Mouse (Mus musculus) megakaryocyte, embryonic 14.5 days (primary cell): ENCODE data around the gene Nyap1. TPM values are rescaled to one million over a fixed set of nuclear protein-coding genes. Genes with fewer than 3 reads are reported as not detected.
"Not testable (repeated sequence)": the region's sequence is repeated elsewhere in the genome, so short reads cannot be mapped to it uniquely, and the experiment has no call there.

ENCODE experiments used
- H3K27me3 ChIP-seq: replicated peaks from 2 replicates; pipeline ENCODE3; 2012; ENCODE audit warnings: inconsistent platforms
- H3K36me3 ChIP-seq: replicated peaks from 2 replicates; pipeline ENCODE3; 2012; ENCODE audit warnings: low read length, inconsistent platforms, mixed read lengths
- H3K4me1 ChIP-seq: 2 replicates; pipeline ENCODE4 v1.6.1; 2012; ENCODE audit warnings: inconsistent platforms
- H3K4me3 ChIP-seq: replicated peaks from 2 replicates; pipeline ENCODE3; 2012; ENCODE audit warnings: moderate library complexity, mild to moderate bottlenecking, inconsistent platforms
- H3K9me3 ChIP-seq: 2 replicates; pipeline ENCODE4 v1.6.1; 2012; ENCODE audit warnings: inconsistent platforms
- FLI1 ChIP-seq: IDR thresholded peaks from 2 replicates; pipeline ENCODE4 v1.6.1; 2012; ENCODE audit warnings: low read length, inconsistent platforms, mixed read lengths
- GATA1 ChIP-seq: IDR thresholded peaks from 3 replicates; pipeline ENCODE4 v1.6.1; 2012; ENCODE audit warnings: mixed read lengths, low read length, inconsistent platforms, borderline replicate concordance
- polyA plus RNA-seq: library from polyadenylated mRNA; stranded (reverse); fragments of >175 nt; gene quantifications from 2 replicates; pipeline ENCODE4 v1.2.3, GENCODE M21; 2012; ENCODE audit warnings: low replicate concordance; ENCODE audit not compliant: insufficient read depth

Nyap1 gene
- polyA plus RNA-seq, 1 experiment, result 5.9 TPM

DNA sequence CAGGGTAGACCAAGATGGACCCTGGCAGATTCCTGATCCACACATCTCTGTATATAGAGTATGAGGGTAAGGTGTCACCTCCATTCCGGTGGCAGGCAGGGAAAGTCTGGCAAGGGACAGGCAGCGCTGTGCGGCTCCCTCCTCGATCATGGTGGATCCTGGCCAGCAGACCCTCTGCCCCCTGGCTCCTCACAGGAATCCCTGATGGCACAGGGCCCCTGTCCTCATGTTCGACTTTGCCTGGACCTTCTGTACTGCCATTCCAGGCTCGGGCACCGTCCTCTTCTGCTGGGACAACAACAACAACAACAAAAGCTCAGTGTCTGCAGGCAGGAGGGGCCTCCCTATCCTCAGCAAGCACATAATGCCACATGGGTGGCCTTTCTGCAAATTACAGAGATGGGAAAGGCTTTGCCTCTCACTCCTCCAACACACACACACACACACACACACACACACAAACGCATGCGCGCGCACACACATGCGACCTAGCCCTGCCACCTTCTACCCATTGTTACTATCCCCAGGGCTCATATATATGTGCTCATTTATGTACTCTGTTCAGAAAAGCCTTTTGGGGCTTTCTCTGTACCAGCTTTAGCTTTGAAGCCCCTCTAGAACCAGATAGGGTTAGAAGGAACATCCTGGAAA lies 7.6 kb downstream of the Nyap1 start:
- TF ChIP-seq FLI1, result no peak
- TF ChIP-seq GATA1, result no peak
- Histone ChIP-seq H3K27me3 (peaks cover 17% of the 10 kb centered on the region), H3K9me3 (no peaks in the 10 kb centered on the region), H3K4me3 (no peak overlapping the region), H3K36me3 (peaks cover 34% of the 10 kb centered on the region), H3K4me1 (peaks cover 37% of the 10 kb centered on the region)

DNA sequence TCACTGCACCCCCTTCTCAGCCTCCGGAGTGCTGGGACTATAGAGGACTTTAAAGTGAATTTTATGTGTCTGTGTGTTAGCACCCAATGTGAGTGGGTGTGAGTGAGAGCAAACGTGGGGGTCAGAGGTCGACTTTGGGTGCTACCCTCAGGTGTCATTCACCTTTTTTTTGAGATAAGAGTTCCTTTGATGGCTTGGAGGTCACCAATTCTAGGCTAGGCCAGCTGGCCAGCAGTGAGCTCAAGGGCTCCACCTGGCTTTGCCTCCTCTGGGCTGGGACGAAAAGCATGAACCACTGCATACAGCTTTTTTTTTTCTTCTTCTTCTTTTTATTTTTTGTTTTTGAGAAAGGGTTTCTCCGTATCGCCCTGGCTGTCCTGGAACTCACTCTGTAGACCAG lies 14.6 kb downstream of the Nyap1 start:
- TF ChIP-seq FLI1 (no peak), GATA1 (no peak)
- Histone ChIP-seq H3K9me3 (no peaks in the 10 kb centered on the region), H3K36me3 (peaks cover 1% of the 10 kb centered on the region), H3K4me3 (no peak overlapping the region), H3K4me1 (peaks cover 35% of the 10 kb centered on the region), H3K27me3 (no peaks in the 10 kb centered on the region)

GRCm38 (mm10) chr5:137723840-137724239 lies 17.6 kb downstream of the Nyap1 start:
- peaks cover 44% of the 10 kb centered on the region for H3K4me1 ChIP-seq
- TF ChIP-seq GATA1 (no peak), FLI1 (no peak)
- H3K4me3 ChIP-seq, result no peak overlapping the region
- H3K9me3 ChIP-seq, result no peaks in the 10 kb centered on the region
- H3K36me3 ChIP-seq, result no peaks in the 10 kb centered on the region
- H3K27me3 ChIP-seq, result no peaks in the 10 kb centered on the region

DNA sequence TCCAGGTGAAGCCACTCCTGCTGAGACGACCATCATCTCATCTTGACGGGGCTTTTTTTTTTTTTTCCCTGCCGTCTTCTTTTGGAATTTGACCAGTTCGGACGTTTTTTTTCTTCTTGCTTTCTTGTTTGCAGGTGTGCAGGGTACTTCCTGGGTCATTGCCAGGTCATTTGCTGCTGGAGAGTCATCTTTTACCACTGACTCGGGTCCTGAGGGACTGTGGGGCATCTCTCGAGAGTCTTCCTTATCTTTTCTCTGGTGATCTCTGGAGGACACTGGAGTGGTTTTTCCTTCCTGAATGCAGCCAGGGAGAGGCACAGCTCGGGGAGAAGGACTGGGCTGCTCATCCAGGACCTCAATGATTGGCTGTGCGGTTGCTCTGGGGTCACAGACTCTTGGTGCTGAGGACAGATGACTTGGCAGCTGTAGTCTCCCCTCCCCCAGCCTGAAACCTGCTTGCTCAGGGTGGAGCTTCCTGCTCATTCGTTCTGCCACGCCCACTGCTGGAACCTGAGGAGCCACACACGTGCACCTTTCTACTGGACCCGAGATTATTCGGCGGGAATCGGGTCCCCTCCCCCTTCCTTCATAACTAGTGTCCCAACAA lies 20.7 kb downstream of the Nyap1 start:
- Histone ChIP-seq H3K4me3 (peak overlapping the region; percentile 77), H3K4me1 (peaks cover 69% of the 10 kb centered on the region)
- H3K27me3 ChIP-seq, H3K9me3 ChIP-seq, H3K36me3 ChIP-seq: not testable (repeated sequence)

DNA sequence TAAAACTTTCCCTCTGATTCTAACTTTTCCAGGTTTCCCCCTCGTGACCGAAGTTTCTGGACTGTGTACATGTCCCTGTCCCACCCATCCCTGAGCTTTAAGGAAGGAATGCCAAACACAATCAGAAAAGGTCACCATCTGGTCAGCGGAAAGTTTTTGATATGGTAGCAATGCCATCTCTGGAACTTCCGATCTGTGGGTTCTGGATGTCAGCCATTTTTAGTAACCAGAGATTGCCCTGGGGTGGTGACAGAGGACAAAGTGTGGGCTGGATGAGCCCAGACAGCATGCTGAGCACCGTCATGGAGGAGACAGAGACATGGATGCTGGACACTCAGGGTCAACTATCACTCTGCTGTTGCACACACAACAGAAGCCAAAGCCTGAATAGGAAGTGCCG lies 22.3 kb downstream of the Nyap1 start:
- TF ChIP-seq FLI1 (no peak), GATA1 (no peak)
- H3K4me3 ChIP-seq, result peak overlapping the region; percentile 70
- no peaks in the 10 kb centered on the region for H3K27me3 ChIP-seq
- H3K9me3 ChIP-seq, result no peaks in the 10 kb centered on the region
- H3K4me1 ChIP-seq, result peaks cover 65% of the 10 kb centered on the region
- no peaks in the 10 kb centered on the region for H3K36me3 ChIP-seq

- peaks cover 62% of the 10 kb centered on the region for H3K4me1 ChIP-seq
- no peaks in the 10 kb centered on the region for H3K27me3 ChIP-seq
- TF ChIP-seq GATA1 (no peak), FLI1 (no peak)
- no peaks in the 10 kb centered on the region for H3K9me3 ChIP-seq
- H3K4me3 ChIP-seq, result no peak overlapping the region
- no peaks in the 10 kb centered on the region for H3K36me3 ChIP-seq
Observed at GRCm38 (mm10) chr5:137718020-137718790, 23.2 kb downstream of the Nyap1 start.

DNA sequence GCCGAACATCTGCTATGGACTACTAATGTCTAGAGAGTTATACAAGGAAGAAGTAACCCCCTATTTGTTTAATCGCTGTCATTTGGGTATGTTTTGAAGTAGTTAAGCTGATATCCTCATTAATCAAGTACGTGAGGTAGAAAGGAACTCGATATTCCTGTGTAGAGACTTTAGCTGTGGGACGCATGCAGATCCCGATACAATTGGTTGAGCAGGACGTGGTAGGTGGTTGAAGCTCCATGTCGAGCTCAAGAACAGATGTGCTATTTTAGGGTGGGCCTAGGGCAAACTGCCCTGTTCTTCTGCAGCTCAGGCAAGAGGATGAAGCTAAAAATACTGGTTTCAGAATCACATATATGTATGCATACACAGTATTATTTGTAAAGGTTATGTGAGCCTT lies 25.7 kb downstream of the Nyap1 start:
- Histone ChIP-seq H3K4me1 (peaks cover 59% of the 10 kb centered on the region), H3K4me3 (no peak overlapping the region), H3K27me3 (no peaks in the 10 kb centered on the region), H3K36me3 (no peaks in the 10 kb centered on the region), H3K9me3 (no peaks in the 10 kb centered on the region)
- TF ChIP-seq GATA1 (no peak), FLI1 (no peak)

GRCm38 (mm10) chr5:137713454-137713853 lies 28.0 kb downstream of the Nyap1 start:
- no peak for TF ChIP-seq GATA1
- TF ChIP-seq FLI1, result no peak
- Histone ChIP-seq H3K9me3 (no peaks in the 10 kb centered on the region), H3K27me3 (no peaks in the 10 kb centered on the region), H3K4me3 (no peak overlapping the region), H3K36me3 (no peaks in the 10 kb centered on the region), H3K4me1 (peaks cover 52% of the 10 kb centered on the region)

GRCm38 (mm10) chr5:137706913-137707633 lies 34.3 kb downstream of the Nyap1 start:
- TF ChIP-seq GATA1 (no peak), FLI1 (no peak)
- no peaks in the 10 kb centered on the region for H3K36me3 ChIP-seq
- no peaks in the 10 kb centered on the region for H3K27me3 ChIP-seq
- H3K4me3 ChIP-seq, result peak overlapping the region; percentile 87
- H3K4me1 ChIP-seq, result peaks cover 69% of the 10 kb centered on the region
- H3K9me3 ChIP-seq, result no peaks in the 10 kb centered on the region

GRCm38 (mm10) chr5:137705242-137705641 lies 36.2 kb downstream of the Nyap1 start:
- no peaks in the 10 kb centered on the region for H3K27me3 ChIP-seq
- H3K4me1 ChIP-seq, result peaks cover 72% of the 10 kb centered on the region
- no peaks in the 10 kb centered on the region for H3K36me3 ChIP-seq
- H3K4me3 ChIP-seq, result peak overlapping the region; percentile 88
- TF ChIP-seq GATA1 (no peak), FLI1 (no peak)
- H3K9me3 ChIP-seq, result no peaks in the 10 kb centered on the region
